Mouse (Mus musculus): Measurements from ENCODE around the gene Phf6. TPM values are rescaled to one million over a fixed set of nuclear protein-coding genes. Genes with fewer than 3 reads are reported as not detected.
A peak's percentile ranks its signal among the peaks of the same experiment; 100 is the strongest.

Gene Phf6
- polyA plus RNA-seq, 1 experiment: 55.7 TPM

- no peak for DNase-seq (ENCODE audit: low read depth)
- TF ChIP-seq CTCF (IDR thresholded peaks at IDR 0.05; ENCODE audit: borderline replicate concordance, extremely low read depth, insufficient read depth, insufficient read length) (no peak), POLR2A (IDR thresholded peaks at IDR 0.05; ENCODE audit: borderline replicate concordance, extremely low read depth, insufficient read depth, insufficient read length, poor library complexity, severe bottlenecking) (no peak)
Observed at GRCm38 (mm10) chrX:52930191-52930590, 18.1 kb downstream of the Phf6 start.

GRCm38 (mm10) chrX:52932161-52932560 lies 20.1 kb downstream of the Phf6 start:
- DNase-seq (ENCODE audit: low read depth): no peak
- TF ChIP-seq POLR2A (IDR thresholded peaks at IDR 0.05; ENCODE audit: borderline replicate concordance, extremely low read depth, insufficient read depth, insufficient read length, poor library complexity, severe bottlenecking) (no peak), CTCF (IDR thresholded peaks at IDR 0.05; ENCODE audit: borderline replicate concordance, extremely low read depth, insufficient read depth, insufficient read length) (no peak)

- no peak for DNase-seq (ENCODE audit: low read depth)
- TF ChIP-seq POLR2A (IDR thresholded peaks at IDR 0.05; ENCODE audit: borderline replicate concordance, extremely low read depth, insufficient read depth, insufficient read length, poor library complexity, severe bottlenecking) (no peak), CTCF (IDR thresholded peaks at IDR 0.05; ENCODE audit: borderline replicate concordance, extremely low read depth, insufficient read depth, insufficient read length) (no peak)
Observed at GRCm38 (mm10) chrX:52934496-52934895, 22.4 kb downstream of the Phf6 start.

DNA sequence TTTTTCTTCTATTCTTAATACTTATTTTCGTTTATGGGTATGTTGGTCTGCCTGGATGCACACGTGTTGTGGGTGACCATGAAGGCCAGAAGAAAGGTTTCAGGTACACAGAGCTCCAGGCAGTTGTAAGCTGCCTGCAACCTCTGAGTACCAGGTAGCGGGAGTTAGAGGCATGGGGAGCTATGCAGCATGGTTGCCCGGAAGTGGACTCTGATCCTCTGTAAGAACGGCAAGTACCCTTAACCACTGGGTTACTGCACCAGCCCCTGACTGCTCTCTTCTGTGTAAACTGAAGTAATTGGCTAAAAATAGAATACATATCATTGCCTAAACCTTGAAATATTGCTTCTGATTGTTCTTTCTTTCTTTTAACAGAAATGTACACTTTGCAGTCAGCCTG lies 33.4 kb downstream of the Phf6 start:
- TF ChIP-seq POLR2A (IDR thresholded peaks at IDR 0.05; ENCODE audit: borderline replicate concordance, extremely low read depth, insufficient read depth, insufficient read length, poor library complexity, severe bottlenecking) (no peak), CTCF (IDR thresholded peaks at IDR 0.05; ENCODE audit: borderline replicate concordance, extremely low read depth, insufficient read depth, insufficient read length) (no peak)
- no peak for DNase-seq (ENCODE audit: low read depth)

DNA sequence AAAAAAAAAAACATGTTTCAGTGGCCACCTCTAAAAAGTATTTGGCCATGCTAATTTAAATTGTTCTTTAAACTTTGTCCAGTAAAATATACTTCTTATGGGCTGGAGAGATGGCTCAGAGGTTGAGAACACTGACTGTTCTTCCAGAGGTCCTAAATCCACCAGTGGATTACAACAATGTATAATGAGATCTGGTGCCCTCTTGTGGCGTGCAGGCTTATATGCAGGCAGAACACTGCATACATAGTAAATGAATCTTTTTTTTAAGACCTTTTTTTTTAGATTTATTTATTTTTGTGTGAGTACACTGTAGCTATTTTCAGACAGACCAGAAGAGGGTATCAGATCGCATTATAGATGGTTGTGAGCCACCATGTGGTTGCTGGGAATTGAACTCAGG lies 37.6 kb downstream of the Phf6 start:
- TF ChIP-seq POLR2A (IDR thresholded peaks at IDR 0.05; ENCODE audit: borderline replicate concordance, extremely low read depth, insufficient read depth, insufficient read length, poor library complexity, severe bottlenecking): no peak
- peak; percentile 45; the same call in 1 of the 2 replicates for TF ChIP-seq CTCF (IDR thresholded peaks at IDR 0.05; ENCODE audit: borderline replicate concordance, extremely low read depth, insufficient read depth, insufficient read length)
- peak; percentile 38 for DNase-seq (ENCODE audit: low read depth)

DNA sequence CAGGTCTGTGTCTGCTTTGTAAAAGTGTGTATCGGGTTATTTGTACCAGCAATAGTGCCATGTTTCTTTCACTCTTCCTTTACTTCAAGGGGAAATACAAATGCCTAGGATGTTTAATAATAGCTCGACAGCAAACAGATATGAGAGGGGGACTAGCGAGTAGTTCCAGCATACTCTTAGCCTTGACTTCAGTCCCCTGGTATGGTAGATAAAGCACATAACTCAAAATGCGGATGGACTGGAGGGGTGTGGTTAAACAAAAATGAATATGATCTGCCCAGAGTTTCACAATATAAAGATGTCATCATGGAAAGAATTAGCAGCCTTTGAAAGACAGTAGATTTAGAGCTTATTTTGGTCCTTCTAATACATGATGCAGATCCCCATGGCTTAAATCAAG lies 44.9 kb downstream of the Phf6 start:
- no peak for DNase-seq (ENCODE audit: low read depth)
- TF ChIP-seq CTCF (IDR thresholded peaks at IDR 0.05; ENCODE audit: borderline replicate concordance, extremely low read depth, insufficient read depth, insufficient read length): no peak
- no peak for TF ChIP-seq POLR2A (IDR thresholded peaks at IDR 0.05; ENCODE audit: borderline replicate concordance, extremely low read depth, insufficient read depth, insufficient read length, poor library complexity, severe bottlenecking)

GRCm38 (mm10) chrX:52961559-52962110 lies 49.6 kb downstream of the Phf6 start:
- no peak for TF ChIP-seq POLR2A (IDR thresholded peaks at IDR 0.05; ENCODE audit: borderline replicate concordance, extremely low read depth, insufficient read depth, insufficient read length, poor library complexity, severe bottlenecking)
- no peak for TF ChIP-seq CTCF (IDR thresholded peaks at IDR 0.05; ENCODE audit: borderline replicate concordance, extremely low read depth, insufficient read depth, insufficient read length)
- peak; percentile 38 for DNase-seq (ENCODE audit: low read depth)

DNA sequence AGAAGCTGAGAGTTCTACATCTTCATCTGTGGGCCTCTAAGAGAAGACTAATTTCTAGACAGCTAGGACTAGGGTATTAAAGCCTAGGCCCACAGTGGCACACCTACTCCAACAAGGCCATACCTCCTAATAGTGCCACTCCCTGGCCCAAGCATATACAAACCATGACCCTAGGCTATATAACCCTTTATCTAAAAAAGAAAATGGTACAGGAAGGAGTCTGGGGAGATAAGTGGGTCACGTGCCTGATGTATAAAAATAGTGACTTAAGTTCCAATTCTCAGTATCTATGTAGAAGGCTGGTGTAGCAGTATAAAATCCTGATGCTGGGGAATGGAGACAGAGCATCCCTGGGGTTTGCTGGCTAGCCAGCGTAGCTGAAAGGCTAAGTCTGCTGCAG lies 53.1 kb downstream of the Phf6 start:
- no peak for DNase-seq (ENCODE audit: low read depth)
- TF ChIP-seq CTCF (IDR thresholded peaks at IDR 0.05; ENCODE audit: borderline replicate concordance, extremely low read depth, insufficient read depth, insufficient read length) (no peak), POLR2A (IDR thresholded peaks at IDR 0.05; ENCODE audit: borderline replicate concordance, extremely low read depth, insufficient read depth, insufficient read length, poor library complexity, severe bottlenecking) (no peak)

GRCm38 (mm10) chrX:52971211-52972006 lies 59.3 kb downstream of the Phf6 start:
- TF ChIP-seq POLR2A (IDR thresholded peaks at IDR 0.05; ENCODE audit: borderline replicate concordance, extremely low read depth, insufficient read depth, insufficient read length, poor library complexity, severe bottlenecking): no peak
- no peak for TF ChIP-seq CTCF (IDR thresholded peaks at IDR 0.05; ENCODE audit: borderline replicate concordance, extremely low read depth, insufficient read depth, insufficient read length)

GRCm38 (mm10) chrX:52972129-52972528 lies 60.1 kb downstream of the Phf6 start:
- DNase-seq (ENCODE audit: low read depth): no peak
- TF ChIP-seq POLR2A (IDR thresholded peaks at IDR 0.05; ENCODE audit: borderline replicate concordance, extremely low read depth, insufficient read depth, insufficient read length, poor library complexity, severe bottlenecking): no peak
- no peak for TF ChIP-seq CTCF (IDR thresholded peaks at IDR 0.05; ENCODE audit: borderline replicate concordance, extremely low read depth, insufficient read depth, insufficient read length)

More at GRCm38 (mm10) chrX:52971211-52972006, 59.3 kb downstream of the Phf6 start:
- no peak for DNase-seq (ENCODE audit: low read depth)

- no peak for DNase-seq (ENCODE audit: low read depth)
- TF ChIP-seq CTCF (IDR thresholded peaks at IDR 0.05; ENCODE audit: borderline replicate concordance, extremely low read depth, insufficient read depth, insufficient read length): no peak
- TF ChIP-seq POLR2A (IDR thresholded peaks at IDR 0.05; ENCODE audit: borderline replicate concordance, extremely low read depth, insufficient read depth, insufficient read length, poor library complexity, severe bottlenecking): no peak
Observed at GRCm38 (mm10) chrX:52972680-52973079, 60.6 kb downstream of the Phf6 start.

DNA sequence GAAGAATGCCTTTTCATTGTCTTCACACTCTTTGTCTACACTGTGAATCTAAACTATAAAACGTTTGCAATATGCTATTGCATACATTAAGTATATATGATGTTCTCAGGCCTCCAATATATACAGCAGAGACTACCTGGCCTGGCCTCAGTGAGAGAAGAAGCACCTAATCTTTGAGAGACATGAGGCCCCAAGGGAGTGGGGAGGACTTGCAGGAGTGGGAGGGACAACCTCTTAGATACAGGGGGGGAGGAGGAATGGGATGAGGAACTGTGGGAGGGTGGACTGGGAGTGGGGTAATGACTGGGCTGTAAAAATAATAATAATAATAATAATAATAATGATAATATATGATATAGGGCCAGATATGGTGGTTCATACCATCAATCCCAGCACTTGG lies 66.5 kb downstream of the Phf6 start:
- DNase-seq (ENCODE audit: low read depth): no peak
- TF ChIP-seq CTCF (IDR thresholded peaks at IDR 0.05; ENCODE audit: borderline replicate concordance, extremely low read depth, insufficient read depth, insufficient read length): no peak
- TF ChIP-seq POLR2A (IDR thresholded peaks at IDR 0.05; ENCODE audit: borderline replicate concordance, extremely low read depth, insufficient read depth, insufficient read length, poor library complexity, severe bottlenecking): no peak

All from brain, embryonic 14.5 days (tissue).